Mouse (Mus musculus): ENCODE measurements at regions not wholly inside any gene's neighbourhood (a gene's known extent, or its start where the extent isn't known, plus 50 kb on each side); places are given as distances from the start of the nearest gene placed in this dataset.

- Histone ChIP-seq H3K36me3 (replicated peaks; ENCODE audit: insufficient read depth, low read length) (no peaks in the 10 kb centered on the region), H3K4me1 (ENCODE audit: insufficient read depth) (no peaks in the 10 kb centered on the region), H3K4me3 (ENCODE audit: low read depth, low read length) (no peak overlapping the region), H3K27me3 (ENCODE audit: insufficient read depth, low read length) (no peaks in the 10 kb centered on the region), H3K27ac (ENCODE audit: low read depth) (no peak overlapping the region), H3K9me3 (ENCODE audit: low read length) (no peaks in the 10 kb centered on the region), H3K9ac (replicated peaks) (no peak overlapping the region), H3K4me2 (ENCODE audit: low read depth, low read length) (no peak overlapping the region)
- peak; percentile 49 for DNase-seq
- TF ChIP-seq EP300 (IDR thresholded peaks at IDR 0.05; ENCODE audit: low read depth) (no peak), CTCF (IDR thresholded peaks at IDR 0.05; ENCODE audit: low read depth) (peak; percentile 87)
- peak; percentile 36; the same call in 1 of the 2 replicates for ATAC-seq
- 11% methylated on average over 11 of the region's 11 CpGs for WGBS (ENCODE audit: insufficient replicate concordance)
Measured at GRCm38 (mm10) chr7:55710872-55711558, 57.0 kb upstream of the Siglech start.
